Mouse (Mus musculus): ENCODE measurements around the gene Gga2.

GRCm38 (mm10) chr7:121962571-121962959 is 58.5 kb downstream of the Gga2 start:
- TF ChIP-seq CTCF (IDR thresholded peaks at IDR 0.05; ENCODE audit: low read depth) (no peak), EP300 (IDR thresholded peaks at IDR 0.05; ENCODE audit: low read depth) (no peak)

Measured in liver, embryonic 14.5 days (tissue).